Mouse (Mus musculus) erythroid progenitor cell, adult 5-6 weeks (primary cell): ENCODE measurements around the gene Pprc1. TPM values are rescaled to one million over a fixed set of nuclear protein-coding genes. Genes with fewer than 3 reads are reported as not detected.
A peak's percentile ranks its signal among the peaks of the same experiment; 100 is the strongest.

Experiments used
- ATAC-seq: replicated peaks from 2 replicates; pipeline ENCODE4 v1.8.0; 2016; ENCODE audit warnings: moderate number of reproducible peaks, mild to moderate bottlenecking, moderate TSS enrichment, inconsistent platforms; ENCODE audit not compliant: poor library complexity, low FRiP score, severe bottlenecking
- total RNA-seq, 2 experiments: library from RNA; stranded (forward) in 1 of 2; stranded (reverse) in 1 of 2; fragments of 150-400 nt in 1 of 2; fragments of 186-747, 209-891 nt in 1 of 2; gene quantifications; 2 replicates each; pipeline versions ENCODE4 v1.2.3 to v1.2.4; 2015 to 2017; ENCODE audit warnings: low replicate concordance in 2 of 2

Gene Pprc1
- total RNA-seq, 2 experiments from 2014 or later, result 69.2 to 82.0 TPM

- ATAC-seq, result no peak
Measured at GRCm38 (mm10) chr19:46032731-46033510, 11.8 kb upstream of the Pprc1 start.

GRCm38 (mm10) chr19:46033911-46034310 lies 10.8 kb upstream of the Pprc1 start:
- no peak for ATAC-seq

- no peak for ATAC-seq
Measured at GRCm38 (mm10) chr19:46035971-46036370, 8.7 kb upstream of the Pprc1 start.

GRCm38 (mm10) chr19:46036477-46037242 lies 8.0 kb upstream of the Pprc1 start:
- ATAC-seq, result no peak

GRCm38 (mm10) chr19:46037243-46037924 lies 7.3 kb upstream of the Pprc1 start:
- peak; percentile 44 for ATAC-seq

- ATAC-seq, result no peak
Measured at GRCm38 (mm10) chr19:46037925-46038850, 6.5 kb upstream of the Pprc1 start.

GRCm38 (mm10) chr19:46038851-46039260 lies 5.8 kb upstream of the Pprc1 start:
- ATAC-seq, result no peak

GRCm38 (mm10) chr19:46039478-46039877 lies 5.2 kb upstream of the Pprc1 start:
- peak; percentile 85 for ATAC-seq

- ATAC-seq, result no peak
Measured at GRCm38 (mm10) chr19:46040149-46040902, 4.4 kb upstream of the Pprc1 start.

GRCm38 (mm10) chr19:46041299-46041932 lies 3.3 kb upstream of the Pprc1 start:
- no peak for ATAC-seq

- ATAC-seq, result no peak
Measured at GRCm38 (mm10) chr19:46041933-46042475, 2.7 kb upstream of the Pprc1 start.

GRCm38 (mm10) chr19:46042476-46043011 lies 2.1 kb upstream of the Pprc1 start:
- no peak for ATAC-seq

- no peak for ATAC-seq
Measured at GRCm38 (mm10) chr19:46043380-46043779, 1.3 kb upstream of the Pprc1 start.

- peak; percentile 66 for ATAC-seq
Measured at GRCm38 (mm10) chr19:46044993-46045695, 458 bp downstream of the Pprc1 start, which contains the start of gene Ldb1. Ldb1 (minus strand) TSS chr19:46045214.

GRCm38 (mm10) chr19:46045696-46046311 lies 1.1 kb downstream of the Pprc1 start:
- ATAC-seq, result no peak

GRCm38 (mm10) chr19:46046621-46047025 lies 1.9 kb downstream of the Pprc1 start:
- no peak for ATAC-seq

- ATAC-seq, result no peak
Measured at GRCm38 (mm10) chr19:46047426-46047825, 2.7 kb downstream of the Pprc1 start.
